Mouse (Mus musculus) embryonic fibroblast, embryonic 13.5 days (primary cell): ENCODE results near the gene Anks6. TPM values are rescaled to one million over a fixed set of nuclear protein-coding genes. Genes with fewer than 3 reads are reported as not detected.

ENCODE experiments used
- H3K27ac ChIP-seq: 2 replicates; pipeline ENCODE4 v1.5.1; 2012; ENCODE audit warnings: low read length, control low read depth, inconsistent platforms; ENCODE audit not compliant: insufficient read depth
- H3K4me1 ChIP-seq: 2 replicates; pipeline ENCODE4 v1.6.1; 2011; ENCODE audit warnings: low read length; ENCODE audit not compliant: control insufficient read depth, insufficient read depth
- H3K4me3 ChIP-seq: 2 replicates; pipeline ENCODE4 v1.5.1; 2011; ENCODE audit warnings: mild to moderate bottlenecking, control low read depth, low read length; ENCODE audit not compliant: insufficient read depth
- CTCF ChIP-seq: IDR thresholded peaks from 2 replicates; pipeline ENCODE4 v1.5.1; 2011; ENCODE audit warnings: mild to moderate bottlenecking, control low read depth, low read length, moderate library complexity, borderline replicate concordance; ENCODE audit not compliant: insufficient read depth
- POLR2A ChIP-seq: IDR thresholded peaks from 2 replicates; pipeline ENCODE4 v1.6.1; 2011; ENCODE audit warnings: low read depth, mild to moderate bottlenecking, control low read depth, low read length, moderate library complexity
- polyA plus RNA-seq: library from polyadenylated mRNA; stranded (reverse); fragments of >200 nt; gene quantifications from 2 replicates; pipeline ENCODE4 v1.2.4, GENCODE M21; 2011; ENCODE audit warnings: low read depth; ENCODE audit not compliant: missing spikeins, insufficient read length

The Anks6 gene
- polyA plus RNA-seq, 1 experiment = 6.8 TPM

DNA sequence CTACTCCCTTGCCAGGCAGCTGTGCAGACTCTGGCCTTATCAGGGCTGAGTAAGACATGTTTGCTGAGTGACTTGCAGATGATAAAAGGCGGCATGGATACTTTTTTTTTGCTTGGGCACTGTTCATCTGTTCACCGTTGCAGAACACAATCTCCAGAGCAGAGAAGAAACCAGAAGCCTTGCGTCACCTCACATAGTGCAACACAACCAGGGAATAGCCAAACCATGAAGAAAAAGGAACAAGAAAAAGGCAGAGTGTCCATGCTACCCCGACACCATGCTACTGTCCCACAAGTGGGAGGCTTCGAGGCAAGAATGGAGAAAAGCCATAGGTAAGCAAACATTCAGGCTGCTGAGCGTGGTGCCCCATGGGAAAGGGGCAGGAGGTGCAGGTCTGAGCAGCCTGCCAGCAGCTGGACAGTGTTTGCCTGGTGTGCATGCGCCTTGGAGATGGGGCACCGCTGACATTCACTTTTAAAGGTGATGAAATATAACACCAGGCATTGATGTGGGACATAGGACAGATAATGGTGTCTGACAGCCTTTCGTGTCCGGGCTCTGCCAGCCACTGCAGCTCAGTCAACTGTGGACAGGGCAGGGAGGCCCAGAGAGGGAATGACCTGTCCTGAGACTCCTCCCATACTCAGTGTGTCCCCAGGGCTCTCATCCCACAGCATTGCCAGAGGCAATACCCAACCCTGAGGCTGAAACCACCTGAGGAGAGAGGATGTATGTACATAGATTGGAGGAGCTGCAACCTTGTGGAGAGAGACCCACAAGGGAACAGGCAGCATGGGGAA, 34.2 kb downstream of the Anks6 start:
- Histone ChIP-seq H3K4me3 (no peak overlapping the region), H3K27ac (no peak overlapping the region), H3K4me1 (no peaks in the 10 kb centered on the region)
- TF ChIP-seq CTCF (no peak), POLR2A (no peak)

DNA sequence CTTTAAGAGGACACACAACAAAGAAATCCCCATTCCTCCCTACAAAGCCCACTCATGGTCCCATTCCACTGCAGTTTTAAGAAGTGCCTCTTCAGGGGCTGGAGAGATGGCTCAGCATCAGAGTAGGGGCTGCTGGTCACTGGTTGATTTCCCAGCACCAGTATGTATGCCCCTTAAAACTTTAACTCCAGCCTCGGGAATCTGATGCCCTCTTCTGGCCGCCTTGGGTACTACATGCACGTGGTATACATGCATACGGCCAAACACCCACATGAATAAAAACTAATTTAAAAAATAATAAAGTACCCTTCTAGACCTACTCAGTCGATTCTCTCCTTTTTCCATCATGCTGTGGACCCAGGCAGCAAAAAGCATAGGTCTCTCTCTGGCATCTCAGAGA, 36.7 kb downstream of the Anks6 start:
- Histone ChIP-seq H3K4me1 (no peaks in the 10 kb centered on the region), H3K27ac (no peak overlapping the region), H3K4me3 (no peak overlapping the region)
- TF ChIP-seq CTCF (0 out of 2 replicates have a peak, but pooled peaks have one; percentile 34), POLR2A (no peak)

DNA sequence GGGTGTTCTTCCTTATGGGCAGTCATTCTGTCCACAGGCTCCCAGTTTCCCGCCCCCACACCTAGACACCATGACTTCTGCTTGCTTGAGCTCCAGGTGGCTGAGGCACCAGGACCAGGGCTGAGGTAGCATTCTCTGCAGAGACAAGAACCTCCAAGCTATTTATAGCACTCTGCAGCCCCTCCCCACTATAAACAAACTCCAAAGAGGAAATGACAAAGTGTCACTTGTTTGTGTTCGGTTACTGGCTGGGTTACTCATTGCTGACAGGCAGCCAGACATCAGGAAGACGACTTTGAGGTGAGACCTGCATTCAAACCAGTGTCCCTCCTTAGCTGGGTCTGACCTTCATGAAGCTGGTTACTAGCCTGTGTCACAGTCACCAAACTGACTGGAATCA, 42.1 kb downstream of the Anks6 start:
- Histone ChIP-seq H3K4me3 (no peak overlapping the region), H3K4me1 (no peaks in the 10 kb centered on the region), H3K27ac (no peak overlapping the region)
- no peak for TF ChIP-seq POLR2A
- no peak for TF ChIP-seq CTCF

DNA sequence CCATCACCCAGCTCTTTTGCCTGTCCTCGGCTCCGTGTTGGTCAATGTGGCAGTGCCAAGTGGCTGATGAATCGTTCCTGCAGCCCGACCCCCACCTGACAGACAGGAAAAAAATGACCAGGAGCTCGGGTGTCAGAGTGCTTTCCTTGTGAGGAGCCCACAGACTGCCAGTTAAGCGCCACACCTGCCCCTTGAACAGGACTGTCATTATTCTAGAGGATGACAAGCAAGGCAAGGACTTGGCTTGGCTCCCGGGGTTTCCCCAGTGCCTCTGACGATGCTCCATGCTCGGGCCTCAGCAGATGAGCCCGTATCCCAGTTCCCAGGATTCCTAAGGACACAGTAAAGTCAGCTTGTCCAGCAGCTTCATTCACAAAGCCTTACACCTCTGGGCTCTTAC, 44.8 kb downstream of the Anks6 start:
- no peak overlapping the region for H3K4me3 ChIP-seq
- no peaks in the 10 kb centered on the region for H3K4me1 ChIP-seq
- H3K27ac ChIP-seq = no peak overlapping the region
- TF ChIP-seq CTCF (no peak), POLR2A (no peak)

DNA sequence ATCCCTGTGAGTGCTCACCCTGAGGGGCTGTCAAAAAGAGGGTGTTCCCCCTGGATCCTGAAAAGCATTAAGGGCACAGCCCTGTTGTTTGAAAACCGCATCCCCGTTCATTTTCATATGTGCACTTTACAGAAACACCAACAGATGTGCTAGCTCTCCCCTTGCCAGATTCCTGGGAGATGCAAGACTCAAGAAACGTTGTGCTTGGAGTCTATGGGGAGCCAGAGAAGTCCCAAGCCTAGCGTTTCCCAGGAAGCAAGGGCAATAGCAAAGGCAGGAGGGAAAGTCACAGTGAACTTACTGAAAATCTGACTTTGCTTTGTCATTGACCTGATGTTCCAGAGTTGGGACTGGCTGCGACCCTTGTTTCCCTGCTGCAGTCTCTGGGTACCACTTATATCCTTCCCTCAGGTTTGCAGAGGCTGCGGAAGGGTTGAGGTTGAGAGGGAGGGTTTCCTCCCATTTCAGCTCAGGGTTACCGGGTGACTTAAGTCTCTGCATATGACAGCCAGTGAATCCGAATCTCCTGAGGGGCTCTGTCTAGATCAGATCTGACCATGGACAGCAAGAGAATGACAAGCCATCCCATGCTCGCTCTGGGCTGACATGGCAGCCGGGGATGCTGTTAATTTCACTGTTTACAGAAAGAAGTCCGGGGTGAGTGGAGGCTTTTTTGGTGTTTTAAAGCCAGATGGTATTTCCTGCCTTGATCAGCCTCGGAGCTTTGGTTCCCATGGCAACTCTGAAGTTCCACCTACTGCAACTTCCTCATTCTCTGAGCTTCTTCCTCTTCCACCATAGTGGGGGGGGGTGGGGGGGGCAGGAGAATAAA, 46.6 kb downstream of the Anks6 start:
- no peak for TF ChIP-seq CTCF
- TF ChIP-seq POLR2A = no peak
- Histone ChIP-seq H3K4me3 (no peak overlapping the region), H3K27ac (no peak overlapping the region), H3K4me1 (no peaks in the 10 kb centered on the region)

DNA sequence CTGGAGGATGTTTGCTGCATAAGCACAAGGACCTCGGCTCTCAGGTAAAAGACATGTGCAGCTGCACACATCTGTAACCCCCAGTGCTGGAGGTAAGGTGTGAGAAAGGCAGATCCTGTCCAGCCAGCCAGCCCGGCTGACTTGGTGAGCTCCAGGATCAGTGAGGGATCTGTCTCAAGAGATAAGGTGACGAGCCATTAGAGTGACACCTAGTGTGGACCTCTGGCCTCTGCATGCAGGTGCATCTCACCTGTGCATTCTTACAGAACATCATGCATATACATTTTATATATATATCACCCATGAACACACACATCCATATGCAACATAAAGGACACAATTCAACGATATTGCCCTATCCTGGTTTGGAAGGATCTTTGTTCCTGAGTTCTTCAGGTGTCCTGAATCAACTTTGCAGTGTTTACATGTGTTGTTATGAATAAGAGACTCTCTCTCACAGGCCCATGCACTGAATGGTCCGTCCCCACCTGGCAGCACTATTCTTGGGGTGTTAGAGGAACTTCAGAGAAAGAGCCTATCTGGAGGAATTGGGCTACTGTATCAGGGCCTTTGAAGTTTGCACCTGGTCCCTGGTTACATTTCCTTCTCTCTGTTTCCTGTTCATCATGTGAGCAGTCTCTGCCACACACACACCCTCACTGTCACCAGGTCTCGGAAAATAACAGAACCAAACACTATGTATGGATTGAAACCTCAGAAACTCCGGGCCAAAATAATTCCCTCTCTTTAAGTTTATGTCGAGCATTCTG, 56.4 kb downstream of the Anks6 start:
- TF ChIP-seq CTCF (no peak), POLR2A (no peak)
- no peak overlapping the region for H3K27ac ChIP-seq
- H3K4me3 ChIP-seq = no peak overlapping the region
- H3K4me1 ChIP-seq = no peaks in the 10 kb centered on the region

DNA sequence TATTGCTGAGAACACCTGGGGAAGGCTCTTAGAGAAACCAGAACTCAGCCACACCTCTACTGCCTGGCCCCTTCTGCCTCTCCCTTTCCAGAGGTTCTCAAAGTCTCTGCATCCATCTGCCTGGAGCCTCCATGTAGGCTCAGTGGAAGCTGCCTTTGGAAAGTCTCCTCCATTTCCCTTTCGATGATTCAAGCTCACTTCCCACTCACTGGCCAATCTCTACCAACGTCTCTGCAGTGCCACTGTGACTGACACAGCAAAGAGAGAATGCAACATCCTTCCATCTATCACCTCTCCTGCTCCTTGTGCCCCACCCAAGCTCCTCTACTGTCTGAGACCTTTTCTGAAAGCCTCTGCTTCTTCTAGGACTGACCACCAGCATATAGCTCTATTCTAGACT, 59.3 kb downstream of the Anks6 start:
- no peak for TF ChIP-seq POLR2A
- no peak overlapping the region for H3K4me3 ChIP-seq
- no peaks in the 10 kb centered on the region for H3K4me1 ChIP-seq
- H3K27ac ChIP-seq = no peak overlapping the region

DNA sequence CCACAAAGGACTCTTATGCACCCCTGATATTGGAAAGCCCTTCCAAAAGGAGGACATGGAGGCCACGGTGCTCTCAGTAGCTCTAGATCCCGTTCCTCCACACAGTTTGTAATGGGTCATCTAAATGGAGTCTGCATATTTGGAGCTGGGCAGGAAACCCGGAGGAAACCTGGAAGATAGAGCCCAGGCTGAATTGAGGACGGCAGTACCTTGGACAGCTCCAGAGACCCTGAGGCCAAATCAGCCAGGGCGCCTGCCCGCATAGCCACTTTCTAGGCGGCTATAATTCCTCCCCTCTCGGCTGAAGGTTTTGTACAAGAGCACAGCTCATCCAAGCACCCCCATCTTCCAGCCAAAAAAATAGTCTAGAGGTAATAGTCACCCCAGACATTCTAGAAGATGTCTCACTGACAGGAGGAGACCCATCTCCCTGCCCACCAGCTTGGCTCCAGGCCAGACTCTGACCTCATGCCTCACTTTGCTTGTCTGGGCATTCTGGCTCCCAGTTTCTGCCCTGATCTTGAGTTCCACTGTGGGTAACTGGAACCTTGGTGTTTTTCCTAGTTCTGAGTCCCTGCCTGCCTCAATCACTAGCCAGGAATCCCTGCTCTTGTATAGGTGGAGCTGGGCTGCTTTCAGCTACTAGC, 64.3 kb downstream of the Anks6 start:
- no peak for TF ChIP-seq POLR2A
- TF ChIP-seq CTCF = no peak
- no peak overlapping the region for H3K4me3 ChIP-seq
- no peak overlapping the region for H3K27ac ChIP-seq
- H3K4me1 ChIP-seq = no peaks in the 10 kb centered on the region

DNA sequence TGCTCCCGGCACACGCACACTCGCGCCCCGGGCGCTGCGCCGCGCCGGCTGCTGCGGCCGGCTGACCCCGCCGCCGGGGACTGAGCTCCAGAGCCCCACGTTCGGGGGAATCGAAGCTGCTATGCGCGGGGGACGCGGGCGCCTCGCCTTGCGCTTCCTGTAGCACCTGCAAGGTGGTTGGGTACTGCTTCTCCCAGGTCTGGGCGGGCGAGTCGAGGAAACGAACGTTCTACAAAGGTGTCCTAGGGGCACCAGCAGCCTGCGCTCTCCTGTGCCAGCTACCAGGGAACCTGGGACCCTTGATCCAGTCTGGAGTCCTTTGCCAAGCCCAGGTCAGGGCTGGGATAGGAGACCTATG, 65.3 kb downstream of the Anks6 start:
- Histone ChIP-seq H3K4me1 (no peaks in the 10 kb centered on the region), H3K4me3 (no peak overlapping the region), H3K27ac (no peak overlapping the region)
- TF ChIP-seq POLR2A (no peak), CTCF (no peak)
